Mouse (Mus musculus) ES-CJ7 (cell line): ENCODE measurements at regions not wholly inside any gene's neighbourhood (a gene's known extent, or its start where the extent isn't known, plus 50 kb on each side); places are given as distances from the start of the nearest gene placed in this dataset.

Experiments
- DNase-seq: peaks from one replicate; pipeline ENCODE4 v3.0.0; 2011; ENCODE audit warnings: low read depth, low spot score

DNA sequence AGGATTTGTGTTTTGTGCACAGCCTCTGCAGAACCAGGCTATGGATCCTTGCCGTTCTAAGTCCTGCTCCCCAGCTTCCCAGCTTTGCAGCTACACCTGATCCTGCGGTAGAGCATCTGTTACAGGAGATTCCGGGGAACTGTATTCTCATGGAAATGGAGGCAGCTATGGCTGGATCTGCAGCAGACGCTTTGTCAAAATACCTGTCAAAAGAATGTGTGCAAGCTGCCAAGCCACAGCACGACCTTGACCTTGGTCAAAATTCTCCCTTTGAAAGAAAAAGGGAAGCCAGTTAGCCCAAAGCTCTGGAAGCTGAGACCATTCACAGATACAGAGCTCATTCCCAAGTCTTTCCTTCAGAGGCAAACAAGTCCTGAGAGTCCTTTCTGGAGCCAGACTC, 255.3 kb downstream of the Med13l start:
- DNase-seq = peak; percentile 92

DNA sequence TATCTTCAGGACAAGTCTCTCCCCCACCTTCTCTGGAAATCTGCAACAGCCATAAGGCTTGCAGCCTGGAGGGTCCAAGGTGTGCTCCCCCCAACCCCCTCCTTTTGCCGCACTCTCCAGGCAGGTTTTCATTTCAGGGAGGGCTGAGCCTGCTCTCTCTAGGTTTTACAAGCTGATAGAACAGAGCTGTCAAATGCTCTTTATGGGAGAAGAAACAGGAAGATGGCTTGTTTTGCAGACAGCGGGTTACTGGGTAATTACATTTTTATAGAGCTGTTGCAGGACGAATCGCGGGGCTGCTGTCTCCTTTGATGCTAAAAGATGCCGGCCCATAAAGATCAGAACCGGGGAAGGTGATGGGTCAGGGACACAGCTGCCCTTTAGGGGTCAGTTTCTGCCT, 257.8 kb downstream of the Med13l start:
- no peak for DNase-seq

- no peak for DNase-seq
Measured at GRCm38 (mm10) chr5:118824791-118825190, 264.3 kb downstream of the Med13l start.

- DNase-seq = no peak
Measured at GRCm38 (mm10) chr5:118829031-118829698, 268.7 kb downstream of the Med13l start.

DNA sequence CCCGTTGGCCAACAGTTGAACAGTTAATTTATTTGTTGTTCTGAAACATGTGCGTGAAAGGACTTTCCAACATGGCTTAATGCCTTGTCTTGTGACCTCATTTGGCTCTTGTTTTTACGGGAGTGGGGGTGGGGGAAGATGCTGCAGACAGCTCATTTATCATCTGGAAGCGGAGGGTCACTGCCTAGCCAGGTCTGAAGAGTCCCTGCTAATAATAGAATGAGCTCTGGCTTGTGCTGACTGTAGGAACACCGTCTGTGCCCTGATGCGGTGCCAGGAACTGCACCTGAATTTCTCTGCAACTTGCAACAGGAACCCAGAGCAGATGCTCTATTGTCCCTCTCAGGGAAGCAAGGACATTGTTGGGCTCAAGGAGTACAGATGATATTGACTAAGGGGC, 272.2 kb downstream of the Med13l start:
- DNase-seq = no peak

GRCm38 (mm10) chr5:118834129-118834528, 273.6 kb downstream of the Med13l start:
- peak; percentile 72 for DNase-seq

- peak; percentile 31 for DNase-seq
Measured at GRCm38 (mm10) chr5:118837001-118837400, 276.5 kb downstream of the Med13l start.

DNA sequence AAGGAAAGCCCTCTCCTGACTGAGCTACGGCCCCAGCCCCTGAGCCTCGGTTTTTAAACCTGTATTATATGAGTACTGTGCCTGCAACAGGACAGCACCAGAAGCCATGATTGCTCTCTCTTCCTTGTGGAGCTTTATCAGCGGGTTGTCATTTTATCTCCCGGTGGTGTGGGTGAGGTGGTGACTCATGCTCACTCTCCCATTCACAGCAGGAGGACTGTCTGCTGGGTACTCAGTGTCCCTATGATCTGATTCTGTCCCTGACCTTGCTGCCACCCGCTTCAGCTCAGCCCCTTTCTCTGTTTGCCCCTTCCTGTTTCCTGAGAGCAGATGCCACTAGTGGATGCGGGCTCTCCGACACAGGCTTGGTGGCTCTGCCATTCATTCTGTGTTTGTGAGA, 277.9 kb downstream of the Med13l start:
- no peak for DNase-seq

GRCm38 (mm10) chr5:118839916-118840315, 279.4 kb downstream of the Med13l start:
- peak; percentile 23 for DNase-seq

DNA sequence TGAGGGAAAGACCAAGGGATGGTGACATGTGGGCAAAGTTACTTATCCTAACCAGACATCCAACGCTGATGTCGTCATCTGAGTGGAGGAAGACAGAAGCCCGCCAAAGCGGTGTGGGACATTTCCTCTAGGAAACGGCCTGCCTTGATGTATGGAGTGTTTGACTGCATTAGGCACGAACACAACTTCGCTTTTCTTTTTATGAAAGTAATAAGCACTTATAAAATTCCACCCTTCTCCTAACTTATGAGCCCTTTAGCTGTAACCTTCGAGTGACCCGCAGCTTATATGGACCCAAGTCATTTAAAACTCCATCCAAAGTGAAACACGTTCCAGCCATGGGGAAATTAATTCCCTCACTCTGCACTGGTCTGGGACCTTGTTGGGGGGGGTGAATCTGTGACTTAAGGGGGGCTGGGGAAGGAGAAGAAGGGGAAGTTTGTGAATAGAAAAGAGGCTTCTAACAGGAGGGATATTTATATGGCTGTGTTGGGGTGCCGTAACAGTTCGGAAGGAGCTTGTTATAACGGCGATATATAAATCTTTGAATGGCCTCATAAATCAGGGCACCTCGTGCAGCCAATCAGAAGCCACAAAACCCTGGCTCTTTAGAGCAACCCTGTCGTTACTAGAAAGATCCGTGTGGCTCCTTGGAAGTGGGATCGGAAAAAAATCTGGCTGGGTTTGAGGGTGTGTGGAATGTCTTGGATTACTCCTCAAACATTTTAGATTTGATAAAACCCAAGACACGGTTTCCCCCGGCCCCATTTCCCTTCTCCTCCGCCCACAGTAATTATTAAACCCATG, 280.9 kb downstream of the Med13l start:
- no peak for DNase-seq

DNA sequence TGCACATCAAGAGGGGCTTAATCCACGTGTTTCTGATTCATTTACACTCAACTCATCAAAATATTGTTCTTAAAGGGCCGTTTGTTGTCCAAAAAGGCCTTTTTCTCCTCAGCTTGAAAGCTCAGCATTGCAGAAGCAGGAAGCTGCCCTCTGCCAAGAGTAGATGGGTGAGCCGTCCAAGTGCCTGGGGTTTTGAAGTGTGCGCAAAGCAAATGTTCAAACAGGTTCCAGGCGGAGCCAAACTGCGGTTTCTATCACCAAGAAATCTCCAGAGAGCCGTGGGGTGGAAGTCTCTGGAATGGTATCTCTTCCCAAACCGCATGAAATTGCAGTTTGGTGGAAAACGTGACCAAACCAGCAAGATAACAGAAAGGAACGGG, 281.5 kb downstream of the Med13l start:
- DNase-seq = no peak

DNA sequence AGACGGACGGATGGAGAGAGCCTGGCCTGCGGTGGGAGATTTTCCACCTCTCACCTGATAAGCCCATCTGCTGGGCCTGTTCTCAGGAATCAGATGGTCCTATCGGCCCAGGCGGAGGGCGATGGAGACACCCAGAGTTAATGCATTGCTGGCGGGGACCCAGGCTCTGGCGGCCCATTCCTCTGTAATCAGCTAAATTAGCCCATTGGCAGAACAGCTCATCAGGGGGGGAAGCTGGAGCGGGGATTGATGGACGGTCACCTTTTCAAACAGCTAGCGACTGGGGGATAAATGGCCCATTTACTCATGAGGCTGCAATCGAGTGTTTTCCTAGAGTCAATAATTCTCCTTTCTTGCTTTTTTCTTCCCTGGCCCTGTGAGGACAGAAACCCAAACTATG, 296.5 kb downstream of the Med13l start:
- no peak for DNase-seq

- DNase-seq = no peak
Measured at GRCm38 (mm10) chr5:118861143-118861847, 300.8 kb downstream of the Med13l start.

DNA sequence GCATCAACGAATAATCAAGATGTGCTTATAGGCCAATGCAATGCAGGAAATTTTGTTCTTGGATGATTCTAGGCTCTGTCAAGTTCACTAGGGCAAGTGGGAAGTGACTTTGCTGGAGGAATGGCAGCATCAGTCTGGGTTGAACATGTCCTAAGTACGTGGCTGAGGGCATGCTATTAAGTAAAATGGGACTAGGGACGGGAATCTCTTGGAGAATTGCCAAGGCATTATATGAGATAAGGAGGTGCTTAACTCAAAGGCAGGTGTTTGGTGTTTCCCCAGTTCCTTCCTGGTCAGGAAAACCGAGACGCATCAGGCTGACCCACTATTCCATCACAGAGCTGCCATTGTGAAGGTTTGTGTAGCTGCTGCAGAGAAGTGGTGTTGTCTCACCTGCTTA, 307.0 kb downstream of the Med13l start:
- no peak for DNase-seq

GRCm38 (mm10) chr5:118869330-118869729, 308.9 kb downstream of the Med13l start:
- DNase-seq = no peak

- no peak for DNase-seq
Measured at GRCm38 (mm10) chr5:118873871-118874270, 313.4 kb downstream of the Med13l start.

- no peak for DNase-seq
Measured at GRCm38 (mm10) chr5:118875096-118875637, 314.7 kb downstream of the Med13l start.

- no peak for DNase-seq
Measured at GRCm38 (mm10) chr5:118876586-118877312, 316.3 kb downstream of the Med13l start.

- DNase-seq = peak; percentile 72
Measured at GRCm38 (mm10) chr5:118877313-118877669, 316.8 kb downstream of the Med13l start.

DNA sequence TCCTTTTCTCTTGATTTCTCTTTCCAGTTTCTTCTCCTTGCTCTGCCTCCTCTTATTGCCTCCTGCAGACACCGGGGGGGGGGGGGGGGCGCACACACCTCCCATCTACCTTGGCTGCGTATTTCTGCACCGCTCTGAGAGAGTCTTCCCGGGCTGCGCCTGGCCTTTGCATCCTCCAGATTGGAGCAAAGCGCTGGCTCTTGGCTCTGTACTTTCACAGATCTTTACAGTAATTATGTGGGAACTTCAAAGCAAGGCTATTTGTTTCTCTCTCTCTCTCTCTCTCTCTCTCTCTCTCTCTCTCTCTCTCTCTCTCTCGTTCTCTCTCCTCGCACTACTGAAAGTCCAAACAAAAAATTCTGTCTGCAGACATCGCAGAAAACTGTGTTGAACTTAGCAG, 317.4 kb downstream of the Med13l start:
- no peak for DNase-seq

DNA sequence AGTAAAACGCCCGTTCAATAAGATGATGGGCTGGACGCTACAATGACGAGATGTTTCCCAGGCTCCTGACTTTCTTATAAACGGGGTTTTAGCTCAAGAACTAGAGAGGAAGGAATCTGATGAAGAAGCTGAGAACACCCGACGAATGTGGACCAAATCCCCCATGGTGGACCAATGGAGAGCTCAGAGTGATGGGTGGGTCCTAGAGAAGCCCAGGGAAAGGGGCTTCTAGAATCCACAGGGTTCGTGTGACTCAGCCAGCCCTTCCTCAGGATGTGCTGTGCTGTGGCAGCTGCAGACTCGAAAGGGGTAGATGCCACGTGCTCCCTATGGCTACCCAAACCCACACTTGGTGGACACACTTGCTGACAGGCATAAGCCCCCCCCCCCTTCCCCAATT, 318.2 kb downstream of the Med13l start:
- DNase-seq = no peak
